Mouse (Mus musculus) embryonic stem cell, embryonic (primary cell): ENCODE measurements around the gene BC035947.
"Not testable (repeated sequence)": the region's sequence is repeated elsewhere in the genome, so short reads cannot be mapped to it uniquely, and the experiment has no call there.

Experiments
- CTCF ChIA-PET, 4 experiments: fragments of 300-600 bp in 2 of 4; fragments of 350-600 bp in 2 of 4; sonication (Branson Sonifier 250); formaldehyde crosslinking; loops; one replicate each; lab custom pipeline; 2022; ENCODE audit warnings: inconsistent platforms in 2 of 4; lab: Charles Lee
- POLR2A ChIA-PET, 4 experiments: fragments of 300-600 bp in 2 of 4; fragments of 350-600 bp in 2 of 4; sonication (Branson Sonifier 250); formaldehyde crosslinking; loops; one replicate each; lab custom pipeline; 2022; ENCODE audit warnings: antibody characterized with exemption in 4 of 4, inconsistent platforms in 1 of 4; lab: Charles Lee

BC035947 gene

GRCm38 (mm10) chr1:78525189-78525886 lies 13.4 kb upstream of the BC035947 start:
- ChIA-PET POLR2A (interaction anchor here in 2 of 4 experiments (0.6 to 1.5 kb wide), 7 partner anchors 11 to 203 kb away, joined by 3 to 5 read pairs (median 4); no protein-coding TSS in a partner anchor), CTCF (interaction anchor here (0.5 to 2.3 kb wide), 75 partner anchors 8 to 1236 kb away, joined by 3 to 18 read pairs (median 3); partner anchors contain the start of genes BC035947 (in 2 of the 4), Mogat1 (in 2 of the 4), Acsl3 (in 1 of the 4) and Farsb (in 1 of the 4))

- POLR2A ChIA-PET: no interaction called here
- CTCF ChIA-PET: interaction anchor here in 1 of 4 experiments (0.6 kb wide), 1 partner anchor 307 kb away, joined by 6 read pairs; no protein-coding TSS in a partner anchor
Observed at GRCm38 (mm10) chr1:78518907-78519306, 6.9 kb upstream of the BC035947 start.

- CTCF ChIA-PET: interaction anchor here in 2 of 4 experiments (0.7 to 1.5 kb wide), 2 partner anchors 12 to 203 kb away, joined by 3 to 8 read pairs; partner anchors contain the start of gene Sgpp2 (in 1 of the 2)
- POLR2A ChIA-PET: interaction anchor here in 2 of 4 experiments (0.5 to 1.3 kb wide), 2 partner anchors 146 to 190 kb away, joined by 3 read pairs; no protein-coding TSS in a partner anchor
Observed at GRCm38 (mm10) chr1:78512756-78513155, 798 bp upstream of the BC035947 start.

- CTCF ChIA-PET: interaction anchor here in 2 of 4 experiments (1.6 to 2.0 kb wide), 3 partner anchors 13 to 14 kb away, joined by 5 to 13 read pairs (median 7); no protein-coding TSS in a partner anchor
- POLR2A ChIA-PET: interaction anchor here in 2 of 4 experiments (0.6 to 2.5 kb wide), 3 partner anchors 23 to 84 kb away, joined by 3 to 6 read pairs (median 4); partner anchors contain the start of gene Farsb (in 1 of the 2)
Observed at GRCm38 (mm10) chr1:78510862-78511261, 1.1 kb downstream of the BC035947 start, which contains the start of gene Mogat1. Gene Mogat1 (plus strand): TSS chr1:78510991.

GRCm38 (mm10) chr1:78507137-78507536 lies 4.8 kb downstream of the BC035947 start:
- POLR2A ChIA-PET: interaction anchor here in 1 of 4 experiments (0.6 to 1.5 kb wide), 2 partner anchors 15 to 44 kb away, joined by 4 to 5 read pairs; no protein-coding TSS in a partner anchor
- CTCF ChIA-PET: interaction anchor here in 2 of 4 experiments (0.8 to 1.1 kb wide), 2 partner anchors 18 to 19 kb away, joined by 3 read pairs; no protein-coding TSS in a partner anchor

GRCm38 (mm10) chr1:78502527-78502926 lies 9.4 kb downstream of the BC035947 start:
- POLR2A ChIA-PET: no interaction called here
- CTCF ChIA-PET: no interaction called here

- POLR2A ChIA-PET, CTCF ChIA-PET: not testable (repeated sequence)
Observed at GRCm38 (mm10) chr1:78501856-78502255, 10.1 kb downstream of the BC035947 start.

GRCm38 (mm10) chr1:78501036-78501435 lies 10.9 kb downstream of the BC035947 start:
- ChIA-PET POLR2A (no interaction called here), CTCF (no interaction called here)

- POLR2A ChIA-PET: interaction anchor here in 2 of 4 experiments (0.5 to 0.9 kb wide), 2 partner anchors 10 to 1033 kb away, joined by 3 to 5 read pairs; no protein-coding TSS in a partner anchor
- CTCF ChIA-PET: no interaction called here
Observed at GRCm38 (mm10) chr1:78490143-78490542, 21.8 kb downstream of the BC035947 start.

- POLR2A ChIA-PET: interaction anchor here in 3 of 4 experiments (0.6 to 2.3 kb wide), 13 partner anchors 11 to 1993 kb away, joined by 3 to 12 read pairs (median 4); partner anchors contain the start of genes BC035947 (in 1 of the 3) and Mogat1 (in 1 of the 3)
- CTCF ChIA-PET: interaction anchor here in 1 of 4 experiments (1.0 kb wide), 1 partner anchor 36 kb away, joined by 3 read pairs; no protein-coding TSS in a partner anchor
Observed at GRCm38 (mm10) chr1:78488752-78489492, 23.0 kb downstream of the BC035947 start, which contains the start of gene Farsb. Gene Farsb (minus strand): TSS chr1:78488897.

- POLR2A ChIA-PET: interaction anchor here in 3 of 4 experiments (0.7 to 2.3 kb wide), 12 partner anchors 10 to 225 kb away, joined by 3 to 12 read pairs (median 4); partner anchors contain the start of genes BC035947 (in 1 of the 3) and Mogat1 (in 1 of the 3)
- CTCF ChIA-PET: interaction anchor here in 2 of 4 experiments (0.6 to 1.0 kb wide), 3 partner anchors 34 to 1195 kb away, joined by 3 to 5 read pairs (median 3); no protein-coding TSS in a partner anchor
Observed at GRCm38 (mm10) chr1:78488427-78488751, 23.6 kb downstream of the BC035947 start.

- ChIA-PET CTCF (interaction anchor here in 1 of 4 experiments (1.8 kb wide), 1 partner anchor 41 kb away, joined by 5 read pairs; no protein-coding TSS in a partner anchor), POLR2A (interaction anchor here in 2 of 4 experiments (0.6 to 3.1 kb wide), 9 partner anchors 9 to 178 kb away, joined by 3 to 16 read pairs (median 4); partner anchors contain the start of genes BC035947 (in 1 of the 2) and Mogat1 (in 1 of the 2))
Observed at GRCm38 (mm10) chr1:78484361-78484760, 27.6 kb downstream of the BC035947 start.

- ChIA-PET CTCF (interaction anchor here in 1 of 4 experiments (0.6 kb wide), 2 partner anchors 46 to 78 kb away, joined by 3 read pairs; no protein-coding TSS in a partner anchor), POLR2A (interaction anchor here in 3 of 4 experiments (0.5 to 3.1 kb wide), 5 partner anchors 8 to 1327 kb away, joined by 3 to 16 read pairs (median 4); no protein-coding TSS in a partner anchor)
Observed at GRCm38 (mm10) chr1:78483430-78483829, 28.5 kb downstream of the BC035947 start.

GRCm38 (mm10) chr1:78472441-78472840 lies 39.5 kb downstream of the BC035947 start:
- POLR2A ChIA-PET: interaction anchor here in 1 of 4 experiments (0.6 to 1.6 kb wide), 4 partner anchors 9 to 16 kb away, joined by 3 to 4 read pairs (median 3); no protein-coding TSS in a partner anchor
- CTCF ChIA-PET: interaction anchor here in 1 of 4 experiments (0.5 kb wide), 1 partner anchor 38 kb away, joined by 3 read pairs; no protein-coding TSS in a partner anchor

GRCm38 (mm10) chr1:78454659-78455058 lies 57.3 kb downstream of the BC035947 start:
- CTCF ChIA-PET: interaction anchor here in 3 of 4 experiments (0.6 to 1.4 kb wide), 10 partner anchors 8 to 476 kb away, joined by 3 to 4 read pairs (median 3); no protein-coding TSS in a partner anchor
- POLR2A ChIA-PET: interaction anchor here in 2 of 4 experiments (1.0 to 2.7 kb wide), 7 partner anchors 8 to 33 kb away, joined by 3 to 9 read pairs (median 6); partner anchors contain the start of gene Farsb (in 1 of the 2)

- CTCF ChIA-PET: interaction anchor here in 2 of 4 experiments (1.3 to 1.4 kb wide), 2 partner anchors 9 to 238 kb away, joined by 4 read pairs; no protein-coding TSS in a partner anchor
- POLR2A ChIA-PET: interaction anchor here in 2 of 4 experiments (1.0 to 2.7 kb wide), 8 partner anchors 9 to 34 kb away, joined by 3 to 9 read pairs (median 6); partner anchors contain the start of gene Farsb (in 1 of the 2)
Observed at GRCm38 (mm10) chr1:78453886-78454285, 58.1 kb downstream of the BC035947 start.

- ChIA-PET CTCF (no interaction called here), POLR2A (interaction anchor here in 1 of 4 experiments (1.2 kb wide), 1 partner anchor 8 kb away, joined by 3 read pairs; no protein-coding TSS in a partner anchor)
Observed at GRCm38 (mm10) chr1:78452544-78452943, 59.4 kb downstream of the BC035947 start.
